Mouse (Mus musculus): ENCODE results near the gene Fam198b.

- TF ChIP-seq CTCF (IDR thresholded peaks at IDR 0.05; ENCODE audit: low read depth, low read length), result no peak
- no peak for TF ChIP-seq POLR2A (IDR thresholded peaks at IDR 0.05; ENCODE audit: extremely low read depth, insufficient read depth, low read length)
These were observed 45.9 kb downstream of the Fam198b start for GRCm38 (mm10) chr3:79930141-79930744.
